Mouse (Mus musculus): ENCODE data around the gene Josd2. TPM values are rescaled to one million over a fixed set of nuclear protein-coding genes. Genes with fewer than 3 reads are reported as not detected.

Gene Josd2
- 10 to 100 TPM; 73.6 to 86.0 TPM for total RNA-seq (2021)

GRCm38 (mm10) chr7:44467811-44468411 lies at the start of gene Josd2:
TSS of gene Josd2 (plus strand) at chr7:44467980.
- peak; percentile 96 to 99 for DNase-seq (ENCODE audit: low spot score in 2 of 2)
- intact Hi-C loops (cut with DNase I) = no loop called here

DNA sequence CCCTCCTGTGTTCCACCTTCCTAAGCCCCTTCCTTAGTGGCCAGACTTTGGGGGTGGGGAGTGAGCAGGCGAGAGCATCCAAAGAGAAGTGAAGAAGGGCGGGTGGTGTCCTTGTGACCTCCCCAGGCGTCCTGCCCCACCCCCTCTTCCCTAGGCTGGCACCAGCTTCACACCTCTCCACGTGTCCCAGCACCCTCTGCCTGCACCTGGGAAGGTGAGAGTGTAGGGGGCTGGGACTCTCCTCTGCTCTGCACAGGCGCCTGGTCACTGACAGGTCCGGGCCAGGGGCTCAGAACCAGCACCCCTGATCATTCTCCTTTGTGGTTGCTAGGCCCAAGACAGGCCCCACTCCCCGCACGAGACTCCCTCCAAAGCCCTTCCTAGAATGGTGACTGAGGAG lies 40.1 kb upstream of the Josd2 start:
- intact Hi-C loops (cut with DNase I) = no loop called here
- DNase-seq (ENCODE audit: low spot score in 2 of 2) = no peak

- intact Hi-C loops (cut with DNase I) = no loop called here
- DNase-seq (ENCODE audit: low spot score in 2 of 2) = peak in 1 of 2 experiments; percentile 60
Measured at GRCm38 (mm10) chr7:44428171-44428950, 39.4 kb upstream of the Josd2 start.

- intact Hi-C loops (cut with DNase I) = loop anchor here (1.0 kb wide), 1 partner anchor 12 kb away; no protein-coding TSS in a partner anchor
- peak; percentile 85 to 86 for DNase-seq (ENCODE audit: low spot score in 2 of 2)
Measured at GRCm38 (mm10) chr7:44428968-44429521, 38.7 kb upstream of the Josd2 start, which contains the start of gene Lrrc4b. TSS of gene Lrrc4b (plus strand) at chr7:44429018.

GRCm38 (mm10) chr7:44429534-44430488 lies 38.0 kb upstream of the Josd2 start:
- peak; percentile 60 to 71 for DNase-seq (ENCODE audit: low spot score in 2 of 2)
- intact Hi-C loops (cut with DNase I) = loop anchor here (1.0 kb wide), 1 partner anchor 11 kb away; no protein-coding TSS in a partner anchor

DNA sequence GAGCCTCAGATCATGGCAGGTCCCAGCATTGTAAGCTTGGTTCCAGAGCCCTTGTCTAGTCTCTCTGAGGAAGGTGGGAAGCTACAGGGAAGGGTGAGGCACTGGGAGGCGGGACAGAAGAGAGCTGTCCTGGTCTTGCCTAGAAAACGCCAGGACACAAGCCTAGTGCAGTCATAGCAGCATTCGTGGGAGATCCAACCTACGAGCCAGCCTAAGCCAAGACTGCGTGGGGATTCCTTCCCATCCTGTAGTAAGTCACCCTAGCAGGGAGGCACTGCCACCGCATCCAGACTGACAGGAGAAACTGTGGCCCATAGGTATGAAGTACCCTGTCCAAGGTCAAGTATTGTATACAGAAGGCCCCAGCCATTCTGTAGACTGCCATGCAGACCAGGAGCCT lies 35.2 kb upstream of the Josd2 start:
- intact Hi-C loops (cut with DNase I) = no loop called here
- peak in 1 of 2 experiments; percentile 65 for DNase-seq (ENCODE audit: low spot score in 2 of 2)

DNA sequence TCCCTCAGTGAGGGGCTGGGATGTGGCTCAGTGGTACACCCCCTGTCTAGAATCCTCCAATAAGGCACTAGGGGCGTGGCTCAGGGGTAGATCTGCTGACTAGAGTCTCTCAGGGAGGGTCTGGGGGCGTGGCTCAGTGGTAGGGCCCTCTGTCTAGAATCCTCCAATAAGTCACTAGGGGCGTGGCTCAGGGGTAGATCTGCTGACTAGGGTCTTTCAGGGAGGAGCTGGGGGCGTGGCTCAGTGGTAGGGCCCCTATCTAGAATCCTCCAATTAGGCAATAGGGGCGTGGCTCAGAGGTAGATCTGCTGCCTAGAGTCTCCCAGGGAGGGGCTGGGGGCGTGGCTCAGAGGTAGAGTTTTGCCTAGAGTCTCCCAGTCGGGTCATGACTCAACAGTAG lies 34.4 kb upstream of the Josd2 start:
- no peak for DNase-seq (ENCODE audit: low spot score in 2 of 2)
- intact Hi-C loops (cut with DNase I) = no loop called here

GRCm38 (mm10) chr7:44434089-44434488 lies 33.7 kb upstream of the Josd2 start:
- intact Hi-C loops (cut with DNase I) = no loop called here
- no peak for DNase-seq (ENCODE audit: low spot score in 2 of 2)

- DNase-seq (ENCODE audit: low spot score in 2 of 2) = no peak
- intact Hi-C loops (cut with DNase I) = no loop called here
Measured at GRCm38 (mm10) chr7:44435796-44436195, 32.0 kb upstream of the Josd2 start.

GRCm38 (mm10) chr7:44436267-44436666 lies 31.5 kb upstream of the Josd2 start:
- no peak for DNase-seq (ENCODE audit: low spot score in 2 of 2)
- intact Hi-C loops (cut with DNase I) = no loop called here

GRCm38 (mm10) chr7:44437188-44437587 lies 30.6 kb upstream of the Josd2 start:
- no peak for DNase-seq (ENCODE audit: low spot score in 2 of 2)
- intact Hi-C loops (cut with DNase I) = no loop called here

DNA sequence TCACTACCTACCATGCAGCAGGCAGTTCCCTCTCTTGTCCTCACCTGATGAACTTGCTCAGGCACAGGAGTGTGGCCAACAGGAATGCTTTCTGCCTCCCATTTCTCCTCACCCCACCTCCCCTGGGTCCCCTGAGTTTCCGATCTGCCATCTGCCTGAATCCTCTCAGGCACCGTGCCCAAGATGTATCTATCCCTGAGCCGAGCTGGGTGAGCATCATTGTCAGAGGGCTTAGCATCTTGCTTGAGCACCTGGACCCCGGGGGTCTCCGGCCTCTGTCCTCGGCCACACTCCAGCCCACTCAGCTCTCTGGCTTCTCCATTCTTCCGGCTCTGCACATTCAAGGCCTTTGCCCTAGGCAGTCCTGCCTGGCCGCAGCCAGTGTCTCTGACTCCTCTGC lies 29.8 kb upstream of the Josd2 start:
- no peak for DNase-seq (ENCODE audit: low spot score in 2 of 2)
- intact Hi-C loops (cut with DNase I) = no loop called here

- DNase-seq (ENCODE audit: low spot score in 2 of 2) = no peak
- intact Hi-C loops (cut with DNase I) = no loop called here
Measured at GRCm38 (mm10) chr7:44439696-44440095, 28.1 kb upstream of the Josd2 start.

- no peak for DNase-seq (ENCODE audit: low spot score in 2 of 2)
- intact Hi-C loops (cut with DNase I) = no loop called here
Measured at GRCm38 (mm10) chr7:44440479-44440878, 27.3 kb upstream of the Josd2 start.

GRCm38 (mm10) chr7:44441180-44441579 lies 26.6 kb upstream of the Josd2 start:
- intact Hi-C loops (cut with DNase I) = loop anchor here (1.0 kb wide), 1 partner anchor 12 kb away; the partner anchor contains the start of gene Lrrc4b
- no peak for DNase-seq (ENCODE audit: low spot score in 2 of 2)

DNA sequence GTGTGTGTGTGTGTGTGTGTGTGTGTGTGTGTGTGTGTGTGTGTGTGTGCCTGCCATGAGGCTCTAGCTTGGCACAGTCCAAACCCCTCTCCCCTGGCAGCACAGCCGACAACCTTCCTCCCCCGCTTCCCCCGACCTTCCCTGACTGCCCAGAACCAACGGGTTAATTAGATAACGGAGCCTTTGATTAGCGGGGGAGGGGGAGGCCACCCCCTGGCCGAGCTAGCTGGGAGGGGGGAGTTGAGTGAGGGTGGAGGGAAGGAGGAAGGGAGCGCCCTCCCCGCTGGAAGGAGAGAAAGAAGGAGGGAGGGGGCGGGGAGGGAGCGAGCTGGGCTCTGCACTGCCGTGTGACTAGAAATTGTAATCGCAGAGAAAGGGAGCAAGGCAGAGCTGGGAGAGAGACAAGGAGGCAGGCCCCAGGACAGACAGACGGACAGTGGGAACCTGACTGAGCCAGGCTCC lies 26.1 kb upstream of the Josd2 start:
- peak; percentile 71 to 78 for DNase-seq (ENCODE audit: low spot score in 2 of 2)
- intact Hi-C loops (cut with DNase I) = loop anchor here (1.0 to 2.0 kb wide), 2 partner anchors 12 to 41 kb away; partner anchors contain the start of gene Lrrc4b

GRCm38 (mm10) chr7:44442407-44442821 lies 25.4 kb upstream of the Josd2 start:
- intact Hi-C loops (cut with DNase I) = loop anchor here (2.0 kb wide), 1 partner anchor 42 kb away; no protein-coding TSS in a partner anchor
- DNase-seq (ENCODE audit: low spot score in 2 of 2) = no peak

GRCm38 (mm10) chr7:44443268-44444173 lies 24.3 kb upstream of the Josd2 start:
- DNase-seq (ENCODE audit: low spot score in 2 of 2) = no peak
- intact Hi-C loops (cut with DNase I) = loop anchor here (2.0 kb wide), 2 partner anchors 19 to 43 kb away; no protein-coding TSS in a partner anchor
